Mouse (Mus musculus): ENCODE data around the gene Impg1. TPM values are rescaled to one million over a fixed set of nuclear protein-coding genes. Genes with fewer than 3 reads are reported as not detected.

Gene Impg1
- polyA plus RNA-seq, 1 experiment from 2014 or later = 0.10 TPM

DNA sequence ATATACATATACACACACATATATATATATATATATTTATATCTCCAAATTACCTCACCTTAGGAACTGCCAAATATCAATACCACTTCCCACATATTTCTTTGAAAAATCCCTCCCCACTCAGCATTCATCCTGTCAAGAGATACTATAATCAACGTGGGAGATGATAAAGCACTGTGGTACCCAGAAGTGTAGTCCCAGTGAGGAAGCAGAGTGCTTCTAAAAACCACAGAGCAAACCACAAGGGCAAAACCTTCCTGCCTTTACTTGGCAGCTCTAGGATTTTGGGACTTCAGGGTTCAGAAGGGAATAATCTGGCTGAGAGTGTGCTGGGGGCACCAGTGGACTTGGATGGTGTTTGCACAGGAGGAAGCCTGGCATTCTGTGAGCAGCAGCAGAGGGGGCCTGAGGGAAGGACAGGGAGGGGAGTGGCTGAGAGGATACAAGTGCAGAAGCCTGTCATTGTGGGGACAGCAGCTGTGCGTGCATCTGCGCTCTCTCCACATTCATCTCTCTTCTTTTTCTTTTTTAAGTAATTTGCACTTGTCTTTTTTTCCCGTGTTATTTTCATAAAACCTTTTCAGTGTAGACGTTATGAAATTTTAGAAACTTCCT is 24.1 kb downstream of the Impg1 start:
- no peak overlapping the region for H3K4me3 ChIP-seq (ENCODE audit: low read depth, low read length)
- no peak overlapping the region for H3K27ac ChIP-seq (ENCODE audit: low read depth, low read length)
- ATAC-seq = no peak
- H3K9ac ChIP-seq (ENCODE audit: low read depth, low read length) = no peak overlapping the region
- H3K27me3 ChIP-seq (replicated peaks; ENCODE audit: control insufficient read depth, insufficient read depth, low read length) = no peaks in the 10 kb centered on the region
- no peaks in the 10 kb centered on the region for H3K9me3 ChIP-seq (ENCODE audit: control insufficient read depth)
- no peaks in the 10 kb centered on the region for H3K36me3 ChIP-seq (ENCODE audit: control insufficient read depth, insufficient read depth)
- no peaks in the 10 kb centered on the region for H3K4me1 ChIP-seq (replicated peaks; ENCODE audit: control insufficient read depth, insufficient read depth, low read length)
- no peak overlapping the region for H3K4me2 ChIP-seq (replicated peaks; ENCODE audit: low read depth)
- WGBS = 53% methylated on average over 5 of the region's 5 CpGs
- TF ChIP-seq CTCF (IDR thresholded peaks at IDR 0.05; ENCODE audit: low read depth) = no peak

GRCm38 (mm10) chr9:80391404-80391803 is 73.9 kb downstream of the Impg1 start:
- H3K4me3 ChIP-seq (ENCODE audit: low read depth, low read length) = no peak overlapping the region
- no peak overlapping the region for H3K4me2 ChIP-seq (replicated peaks; ENCODE audit: low read depth)
- H3K9me3 ChIP-seq (ENCODE audit: control insufficient read depth) = no peaks in the 10 kb centered on the region
- no peaks in the 10 kb centered on the region for H3K4me1 ChIP-seq (replicated peaks; ENCODE audit: control insufficient read depth, insufficient read depth, low read length)
- H3K36me3 ChIP-seq (ENCODE audit: control insufficient read depth, insufficient read depth) = no peaks in the 10 kb centered on the region
- no peaks in the 10 kb centered on the region for H3K27me3 ChIP-seq (replicated peaks; ENCODE audit: control insufficient read depth, insufficient read depth, low read length)
- no peak overlapping the region for H3K9ac ChIP-seq (ENCODE audit: low read depth, low read length)
- no peak for TF ChIP-seq CTCF (IDR thresholded peaks at IDR 0.05; ENCODE audit: low read depth)
- H3K27ac ChIP-seq (ENCODE audit: low read depth, low read length) = no peak overlapping the region
- no peak for ATAC-seq
- 77% methylated on average over 3 of the region's 3 CpGs for WGBS

GRCm38 (mm10) chr9:80391002-80391401 is 74.3 kb downstream of the Impg1 start:
- no peak for ATAC-seq

GRCm38 (mm10) chr9:80387890-80388289 is 77.4 kb downstream of the Impg1 start:
- Histone ChIP-seq H3K36me3 (ENCODE audit: control insufficient read depth, insufficient read depth) (no peaks in the 10 kb centered on the region), H3K9ac (ENCODE audit: low read depth, low read length) (no peak overlapping the region), H3K4me3 (ENCODE audit: low read depth, low read length) (no peak overlapping the region), H3K27ac (ENCODE audit: low read depth, low read length) (no peak overlapping the region), H3K9me3 (ENCODE audit: control insufficient read depth) (no peaks in the 10 kb centered on the region), H3K27me3 (replicated peaks; ENCODE audit: control insufficient read depth, insufficient read depth, low read length) (no peaks in the 10 kb centered on the region), H3K4me1 (replicated peaks; ENCODE audit: control insufficient read depth, insufficient read depth, low read length) (no peaks in the 10 kb centered on the region), H3K4me2 (replicated peaks; ENCODE audit: low read depth) (no peak overlapping the region)
- 89% methylated on average over 3 of the region's 3 CpGs for WGBS
- no peak for TF ChIP-seq CTCF (IDR thresholded peaks at IDR 0.05; ENCODE audit: low read depth)
- ATAC-seq = no peak

More at GRCm38 (mm10) chr9:80391002-80391401, 74.3 kb downstream of the Impg1 start:
- no peak for TF ChIP-seq CTCF (IDR thresholded peaks at IDR 0.05; ENCODE audit: low read depth)
- Histone ChIP-seq H3K4me2 (replicated peaks; ENCODE audit: low read depth) (no peak overlapping the region), H3K27me3 (replicated peaks; ENCODE audit: control insufficient read depth, insufficient read depth, low read length) (no peaks in the 10 kb centered on the region), H3K4me1 (replicated peaks; ENCODE audit: control insufficient read depth, insufficient read depth, low read length) (no peaks in the 10 kb centered on the region), H3K4me3 (ENCODE audit: low read depth, low read length) (no peak overlapping the region), H3K36me3 (ENCODE audit: control insufficient read depth, insufficient read depth) (no peaks in the 10 kb centered on the region), H3K9ac (ENCODE audit: low read depth, low read length) (no peak overlapping the region), H3K27ac (ENCODE audit: low read depth, low read length) (no peak overlapping the region), H3K9me3 (ENCODE audit: control insufficient read depth) (no peaks in the 10 kb centered on the region)
- 77% methylated on average over 5 of the region's 5 CpGs for WGBS

- no peaks in the 10 kb centered on the region for H3K27me3 ChIP-seq (replicated peaks; ENCODE audit: control insufficient read depth, insufficient read depth, low read length)
- no peaks in the 10 kb centered on the region for H3K9me3 ChIP-seq (ENCODE audit: control insufficient read depth)
- no peaks in the 10 kb centered on the region for H3K36me3 ChIP-seq (ENCODE audit: control insufficient read depth, insufficient read depth)
- H3K9ac ChIP-seq (ENCODE audit: low read depth, low read length) = no peak overlapping the region
- no peak overlapping the region for H3K4me3 ChIP-seq (ENCODE audit: low read depth, low read length)
- no peak overlapping the region for H3K4me2 ChIP-seq (replicated peaks; ENCODE audit: low read depth)
- no peak overlapping the region for H3K27ac ChIP-seq (ENCODE audit: low read depth, low read length)
- WGBS = 18% methylated on average over 5 of the region's 5 CpGs
- no peaks in the 10 kb centered on the region for H3K4me1 ChIP-seq (replicated peaks; ENCODE audit: control insufficient read depth, insufficient read depth, low read length)
- no peak for ATAC-seq
- peak; percentile 64 for TF ChIP-seq CTCF (IDR thresholded peaks at IDR 0.05; ENCODE audit: low read depth)
Observed at GRCm38 (mm10) chr9:80386492-80386891, 78.8 kb downstream of the Impg1 start.

- Histone ChIP-seq H3K4me1 (replicated peaks; ENCODE audit: control insufficient read depth, insufficient read depth, low read length) (no peaks in the 10 kb centered on the region), H3K27me3 (replicated peaks; ENCODE audit: control insufficient read depth, insufficient read depth, low read length) (no peaks in the 10 kb centered on the region), H3K27ac (ENCODE audit: low read depth, low read length) (no peak overlapping the region), H3K9ac (ENCODE audit: low read depth, low read length) (no peak overlapping the region), H3K4me3 (ENCODE audit: low read depth, low read length) (no peak overlapping the region), H3K9me3 (ENCODE audit: control insufficient read depth) (no peaks in the 10 kb centered on the region), H3K4me2 (replicated peaks; ENCODE audit: low read depth) (no peak overlapping the region), H3K36me3 (ENCODE audit: control insufficient read depth, insufficient read depth) (no peaks in the 10 kb centered on the region)
- 41% methylated on average over 7 of the region's 7 CpGs for WGBS
- ATAC-seq = no peak
- TF ChIP-seq CTCF (IDR thresholded peaks at IDR 0.05; ENCODE audit: low read depth) = peak; percentile 82
Observed at GRCm38 (mm10) chr9:80386000-80386399, 79.3 kb downstream of the Impg1 start.

DNA sequence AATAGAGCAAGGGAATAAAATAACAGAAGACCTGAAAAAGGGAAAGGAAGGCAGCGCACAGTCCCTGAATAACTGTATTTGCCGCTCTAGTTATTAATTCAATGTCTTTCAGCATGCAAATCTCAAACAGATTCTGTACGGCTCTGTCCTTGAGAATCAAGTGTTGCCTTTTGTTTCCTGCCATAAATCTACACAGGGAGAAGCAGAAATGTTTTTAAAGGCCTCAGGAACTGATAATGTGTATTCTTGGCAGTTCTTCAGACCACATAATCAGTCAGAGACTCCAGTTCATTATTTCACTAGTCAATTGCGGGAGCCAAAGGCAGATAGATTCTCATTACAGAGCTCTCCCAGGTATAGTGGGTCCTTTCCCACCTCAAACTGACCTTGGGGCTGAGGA is 82.6 kb downstream of the Impg1 start:
- no peak overlapping the region for H3K9ac ChIP-seq (ENCODE audit: low read depth, low read length)
- no peak for TF ChIP-seq CTCF (IDR thresholded peaks at IDR 0.05; ENCODE audit: low read depth)
- H3K4me3 ChIP-seq (ENCODE audit: low read depth, low read length) = no peak overlapping the region
- H3K27me3 ChIP-seq (replicated peaks; ENCODE audit: control insufficient read depth, insufficient read depth, low read length) = no peaks in the 10 kb centered on the region
- H3K27ac ChIP-seq (ENCODE audit: low read depth, low read length) = no peak overlapping the region
- no peak overlapping the region for H3K4me2 ChIP-seq (replicated peaks; ENCODE audit: low read depth)
- H3K36me3 ChIP-seq (ENCODE audit: control insufficient read depth, insufficient read depth) = no peaks in the 10 kb centered on the region
- WGBS = 75% methylated on average over 4 of the region's 4 CpGs
- no peak for ATAC-seq
- no peaks in the 10 kb centered on the region for H3K4me1 ChIP-seq (replicated peaks; ENCODE audit: control insufficient read depth, insufficient read depth, low read length)
- H3K9me3 ChIP-seq (ENCODE audit: control insufficient read depth) = no peaks in the 10 kb centered on the region

All from intestine, postnatal 0 days (tissue).